Mouse (Mus musculus) urinary bladder, postnatal 10 days (tissue): ENCODE data around the gene Lrrfip1.

Experiments
- DNase-seq: peaks from one replicate; pipeline ENCODE4 v3.0.0; 2022; ENCODE audit warnings: low spot score

Gene Lrrfip1

DNA sequence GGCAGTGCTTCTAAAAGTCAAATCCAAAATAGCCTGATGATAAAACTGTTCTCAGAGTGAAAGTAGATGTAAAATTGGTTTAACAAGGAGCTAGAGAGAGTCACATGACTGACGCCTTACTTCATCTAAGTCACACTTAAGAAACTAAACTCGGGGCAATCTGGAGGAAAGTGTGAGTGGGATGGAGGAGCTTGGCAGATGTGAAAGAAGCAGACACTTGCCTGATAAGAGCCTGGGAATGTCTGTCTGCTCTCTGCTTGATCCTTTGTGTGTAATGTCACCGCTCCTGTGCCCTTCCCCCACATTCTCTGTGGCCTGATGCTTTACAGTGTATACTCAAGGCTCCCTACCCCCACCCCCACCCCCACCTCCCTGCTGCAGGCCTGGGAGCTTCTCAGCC is 87.8 kb downstream of the Lrrfip1 start:
- DNase-seq = no peak

DNA sequence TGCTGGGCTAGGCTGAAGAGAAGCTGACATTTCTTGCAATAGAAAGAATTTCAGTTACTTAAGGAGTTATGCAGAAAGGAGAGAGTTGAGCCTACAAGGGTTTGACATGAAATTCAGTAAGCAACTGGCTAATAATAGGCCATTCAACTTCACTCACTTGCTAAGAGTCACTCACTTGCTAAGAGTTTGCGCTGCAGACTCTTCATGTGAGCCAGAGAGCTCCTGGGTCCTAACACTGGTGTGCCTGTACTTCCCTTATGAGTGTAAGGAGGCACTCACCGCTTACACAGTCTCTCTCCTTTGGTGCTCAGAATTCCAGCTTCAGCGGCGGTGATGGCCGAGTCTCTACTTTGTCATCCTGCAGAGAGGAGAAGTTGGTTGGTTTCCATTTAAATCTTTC is 88.2 kb downstream of the Lrrfip1 start:
- no peak for DNase-seq

DNA sequence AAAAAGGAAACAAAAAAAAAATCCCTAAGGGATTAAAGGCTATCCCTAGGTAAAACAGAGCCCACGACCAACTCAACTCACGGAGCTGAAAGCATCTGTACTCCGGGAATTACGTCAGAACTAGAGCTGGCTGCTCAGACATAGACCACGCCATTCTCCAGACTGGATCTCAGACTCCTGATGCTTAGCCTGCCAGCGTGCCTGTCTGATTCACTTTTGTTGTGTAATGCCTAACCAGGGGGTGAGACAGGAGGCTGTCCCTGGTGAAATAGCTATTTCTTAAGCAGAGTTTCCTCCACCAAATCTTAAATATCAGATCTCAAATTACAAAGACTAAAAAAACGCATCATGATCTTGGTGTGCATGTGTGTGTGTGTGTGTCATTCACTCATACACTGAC is 89.5 kb downstream of the Lrrfip1 start:
- DNase-seq = no peak

DNA sequence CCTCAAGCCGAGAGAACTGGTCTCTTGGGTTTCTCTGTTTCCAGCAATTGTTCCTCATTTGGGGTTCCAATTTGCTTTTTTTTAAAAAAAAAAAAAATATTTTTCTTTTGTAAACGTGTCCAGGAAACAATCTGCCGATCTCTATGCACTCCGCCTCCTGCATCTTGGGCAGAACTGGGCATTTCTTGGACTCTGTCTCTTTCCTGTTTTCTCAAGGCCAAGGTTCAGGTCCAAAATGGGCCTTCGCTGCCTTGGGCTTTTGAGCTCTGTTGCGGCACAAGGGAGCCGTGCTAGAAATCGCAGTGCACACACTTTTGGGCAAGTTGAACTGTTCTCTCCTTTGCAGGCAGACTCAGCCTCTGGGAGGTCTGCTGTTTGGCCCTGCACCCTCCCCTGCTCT is 90.4 kb downstream of the Lrrfip1 start:
- DNase-seq = no peak

DNA sequence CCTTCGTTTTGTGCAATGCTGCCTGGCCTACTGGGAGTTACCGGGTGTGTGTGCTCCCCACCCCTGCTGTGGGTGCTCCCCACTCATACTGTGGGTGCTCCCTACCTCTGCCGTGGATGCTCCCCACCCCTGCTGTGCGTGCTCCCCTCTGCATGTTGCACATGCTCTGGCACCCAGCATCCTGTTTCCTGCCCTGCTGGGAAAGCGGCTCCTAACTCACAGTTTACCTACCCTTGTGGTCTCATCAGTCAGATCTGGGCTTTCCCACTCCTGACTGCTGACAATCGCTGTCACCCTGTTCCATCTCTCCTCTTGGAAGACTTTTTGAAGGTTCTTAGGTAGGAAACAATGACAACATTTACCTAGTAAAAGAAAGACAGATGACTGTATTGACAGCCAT is 91.9 kb downstream of the Lrrfip1 start:
- no peak for DNase-seq

DNA sequence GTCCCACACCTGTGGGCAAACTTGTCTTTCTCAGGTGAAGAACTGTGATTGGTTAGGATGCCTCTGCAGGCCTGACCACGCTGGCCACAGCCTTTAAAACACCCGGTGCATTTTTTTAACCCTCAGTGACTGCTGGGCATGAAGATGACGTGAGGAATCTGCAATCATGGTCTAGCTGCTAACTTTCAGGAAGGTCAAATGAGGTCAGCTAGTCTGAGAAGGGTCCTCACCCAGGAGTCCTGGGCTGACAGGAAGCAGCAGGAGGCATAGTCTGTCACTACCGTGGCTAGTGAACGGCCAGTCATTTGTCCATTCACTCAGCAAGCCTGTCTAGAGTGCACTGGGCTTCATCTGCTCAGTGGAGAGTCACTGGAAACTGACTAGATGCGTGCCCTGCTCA is 93.9 kb downstream of the Lrrfip1 start:
- DNase-seq = no peak

DNA sequence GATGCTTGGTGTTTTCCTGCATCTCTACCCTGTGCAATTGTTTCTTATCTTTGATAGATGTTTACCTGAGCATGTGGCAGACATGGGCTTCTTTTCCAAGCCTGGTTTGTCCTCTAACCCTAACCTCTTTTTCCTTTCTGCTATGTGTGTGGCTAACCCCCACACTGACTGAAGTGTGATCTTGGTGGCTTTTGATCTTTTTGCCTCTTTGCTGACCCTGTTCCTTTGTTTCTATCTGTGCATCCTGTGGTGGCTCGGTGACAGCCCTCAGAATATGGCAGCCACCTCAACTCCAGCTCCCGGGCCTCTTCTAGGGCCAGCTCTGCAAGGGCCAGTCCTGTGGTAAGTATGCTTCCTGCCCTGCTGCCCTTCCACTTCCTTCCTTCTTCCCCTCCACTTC is 94.8 kb downstream of the Lrrfip1 start:
- no peak for DNase-seq

DNA sequence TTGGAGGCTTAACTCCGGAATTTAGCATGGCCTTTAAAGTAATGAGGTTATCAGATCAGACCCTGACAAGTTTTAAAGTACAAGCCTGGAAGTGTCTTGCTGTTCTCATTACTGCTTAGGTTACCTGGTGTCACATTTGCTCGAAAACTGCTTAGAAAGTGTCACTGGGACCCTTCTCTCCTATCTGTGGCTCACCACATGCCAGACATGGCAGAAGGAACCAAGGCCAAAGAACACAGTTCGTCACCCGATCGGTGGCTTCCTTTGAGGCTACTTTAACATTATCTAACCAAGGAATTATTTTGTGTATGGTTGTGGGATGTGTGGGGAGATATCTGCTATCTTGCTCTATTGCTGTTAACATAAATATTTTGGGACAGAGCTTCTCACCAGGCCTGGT is 95.5 kb downstream of the Lrrfip1 start:
- no peak for DNase-seq

DNA sequence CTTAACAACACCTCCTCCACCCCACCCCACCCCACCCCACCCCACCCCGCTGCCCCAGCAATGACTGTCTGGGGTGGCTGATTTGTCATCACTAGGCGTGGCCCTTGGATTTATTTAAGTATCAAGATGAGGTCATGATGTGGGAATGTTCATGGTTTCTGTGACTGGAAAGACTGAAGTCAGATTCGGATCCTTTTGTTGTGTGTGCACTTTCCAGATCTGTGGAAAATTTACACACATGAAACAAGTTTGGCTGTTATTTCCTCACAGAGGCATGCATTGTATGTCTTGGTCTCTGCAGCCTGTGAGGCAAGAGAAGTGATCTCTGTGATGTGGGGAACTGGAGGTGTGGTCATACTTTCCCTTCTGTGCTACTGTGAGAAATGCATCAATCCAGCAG is 96.7 kb downstream of the Lrrfip1 start:
- DNase-seq = no peak

DNA sequence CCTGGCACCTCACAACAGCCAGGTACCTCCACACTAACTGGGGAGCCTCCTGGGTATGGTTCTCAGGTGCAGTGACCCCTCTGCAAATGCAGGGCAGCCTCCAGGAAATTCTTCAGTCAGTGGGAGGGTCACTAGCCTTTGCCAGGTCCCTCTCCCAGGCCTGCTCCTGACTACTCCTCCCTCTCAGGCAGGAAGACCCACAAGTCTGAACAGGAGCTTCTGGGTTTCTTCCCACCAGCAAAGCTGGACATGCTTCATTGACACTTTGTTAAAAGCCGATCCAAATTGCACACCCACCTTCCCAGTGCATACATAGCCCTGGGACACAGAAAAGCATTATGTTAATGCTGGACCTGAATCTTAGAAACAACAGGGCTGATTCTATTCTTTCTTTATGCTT is 97.3 kb downstream of the Lrrfip1 start:
- DNase-seq = no peak

DNA sequence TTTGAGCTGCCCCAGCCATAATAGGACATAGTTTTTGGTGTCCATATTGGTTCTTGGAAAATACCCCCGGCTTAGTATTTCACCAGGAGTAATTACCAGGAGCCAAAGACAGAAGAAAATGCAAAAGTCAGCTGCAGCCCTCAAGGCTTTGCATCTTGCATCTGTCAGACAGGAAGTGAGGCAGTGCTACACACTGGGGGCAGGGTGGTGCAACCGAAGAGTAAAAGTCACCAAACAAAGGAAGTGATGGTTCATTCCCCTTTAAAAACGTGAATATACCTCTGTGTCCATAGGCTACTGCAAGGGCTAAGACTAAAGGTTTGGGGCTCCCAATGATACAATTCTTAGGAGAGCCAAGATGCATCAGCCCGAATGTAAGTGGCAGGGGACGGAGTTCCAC is 98.0 kb downstream of the Lrrfip1 start:
- DNase-seq = no peak

DNA sequence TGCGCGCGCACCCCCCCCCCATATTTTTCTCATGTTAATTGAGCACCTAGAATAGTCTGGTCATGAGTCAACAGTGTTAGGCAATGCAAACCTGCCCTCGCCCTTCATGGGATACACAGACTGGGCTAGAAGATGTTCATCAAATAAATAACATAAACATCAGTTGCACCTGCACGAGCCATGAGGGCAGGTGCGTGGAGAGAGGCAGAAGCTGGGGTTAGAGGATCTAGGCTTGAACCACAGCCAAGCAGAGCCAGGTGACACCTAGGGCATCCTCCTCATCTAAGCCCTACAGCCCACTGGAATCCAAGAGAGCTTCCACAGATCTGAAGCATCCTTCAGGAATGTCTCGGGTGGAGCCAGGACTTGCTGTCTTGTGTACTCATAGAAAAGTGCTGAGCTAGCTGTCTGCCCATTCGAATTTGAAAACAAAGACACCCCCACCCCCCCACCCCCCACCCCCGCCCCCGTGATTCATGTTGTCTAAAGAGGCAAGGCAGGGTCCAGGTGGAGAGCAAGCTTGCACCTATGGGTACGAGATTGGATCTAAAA is 98.8 kb downstream of the Lrrfip1 start:
- no peak for DNase-seq

DNA sequence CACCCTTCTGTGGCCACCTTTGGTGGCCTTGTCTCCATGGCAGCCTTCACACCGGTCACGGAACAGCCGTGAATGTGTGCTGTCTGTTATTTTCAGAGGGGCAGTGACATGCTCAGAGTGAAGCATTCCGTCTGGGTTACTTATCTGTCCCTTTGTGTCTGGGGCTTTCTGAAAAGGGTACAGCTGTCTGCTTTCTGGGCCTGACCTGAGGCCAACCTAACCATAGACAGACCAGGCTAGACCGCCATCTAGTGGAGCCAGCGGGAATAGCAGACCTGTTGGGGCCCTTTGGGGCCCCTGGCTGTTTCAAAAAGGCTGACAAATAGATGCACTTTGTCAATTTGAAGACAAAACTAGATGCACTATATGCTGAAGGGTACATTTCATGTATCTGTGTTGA is 100.3 kb downstream of the Lrrfip1 start:
- DNase-seq = peak; percentile 36

DNA sequence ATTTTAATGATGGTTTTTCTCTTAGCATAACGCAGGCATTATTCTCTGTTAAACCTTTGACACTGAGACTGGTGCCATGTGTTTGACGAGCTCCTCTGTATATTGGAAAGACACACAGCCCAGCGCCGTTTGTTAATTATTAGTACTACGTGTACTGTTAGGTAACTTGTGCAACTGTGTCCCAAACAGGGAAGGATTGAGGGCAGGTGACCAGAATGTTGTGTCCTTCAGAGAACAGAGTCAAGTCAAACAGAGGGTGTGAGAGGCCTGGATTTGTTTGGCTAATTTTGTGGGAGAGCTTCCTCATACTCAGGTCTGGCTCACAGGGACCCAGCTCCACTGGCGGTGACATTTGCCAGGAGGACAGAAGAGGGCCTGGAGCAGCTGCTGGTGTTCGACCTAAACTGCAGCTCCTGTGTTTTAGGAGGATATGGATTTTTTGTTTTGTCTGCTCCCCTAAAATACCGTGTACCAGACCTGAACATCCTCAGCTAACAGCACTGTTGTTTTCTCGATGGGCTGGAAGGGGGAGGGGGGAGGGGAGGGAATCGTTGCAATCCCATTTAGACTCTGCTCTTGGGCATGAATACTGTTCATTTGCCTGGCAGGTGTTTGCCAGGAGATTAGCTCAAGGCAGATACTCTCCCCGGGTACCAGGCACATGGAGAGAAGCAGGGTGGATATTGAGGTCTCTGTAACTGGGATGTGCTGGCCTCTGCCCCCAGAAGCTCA is 103.3 kb downstream of the Lrrfip1 start:
- no peak for DNase-seq

DNA sequence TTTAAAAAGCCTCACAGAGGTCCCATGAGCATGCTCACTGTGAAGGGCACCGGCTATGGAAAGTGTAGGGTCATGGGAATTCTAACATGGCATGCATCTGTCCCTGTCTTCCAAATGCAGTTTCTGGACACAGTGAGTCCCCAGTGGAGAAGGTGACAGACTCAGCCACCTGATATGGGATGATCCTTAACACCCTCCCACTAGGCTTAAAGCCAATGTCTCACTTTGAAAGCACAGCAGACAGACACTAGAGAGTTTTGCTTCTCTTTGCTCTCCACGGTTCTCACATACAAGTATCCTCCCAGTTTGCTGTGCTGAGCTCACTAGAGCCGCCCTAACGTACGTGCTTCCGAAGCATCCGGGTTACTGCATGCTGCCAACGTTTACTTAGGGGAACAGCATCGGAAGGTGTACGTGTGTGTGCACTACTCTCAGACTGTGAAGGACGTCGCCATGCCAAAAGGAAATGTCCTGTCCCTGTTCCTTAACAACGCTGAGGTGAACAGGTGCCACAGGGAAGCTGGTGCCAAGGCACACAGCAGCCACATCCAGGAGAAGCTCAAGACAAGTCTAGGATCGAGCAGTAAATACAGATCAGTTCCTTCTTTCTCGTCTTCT is 104.9 kb downstream of the Lrrfip1 start:
- no peak for DNase-seq

DNA sequence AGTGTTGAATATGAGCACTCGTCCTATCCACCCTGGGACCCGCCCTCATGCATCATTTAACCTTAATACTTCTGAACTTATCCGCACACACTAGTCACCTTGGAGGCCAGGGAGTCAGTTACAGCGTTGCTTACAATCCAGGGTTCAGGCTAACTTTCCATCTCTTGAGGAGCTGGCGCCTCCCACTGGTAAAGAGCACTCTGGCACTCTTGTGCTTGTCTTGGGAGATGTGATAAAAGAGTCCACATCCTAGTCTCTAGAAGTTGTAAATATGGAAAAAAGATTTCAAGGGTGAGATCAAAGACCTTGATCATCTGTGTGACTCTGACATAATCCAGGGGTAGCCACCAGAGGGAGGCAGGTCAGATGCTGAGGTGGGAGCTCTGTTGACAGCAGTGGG is 109.0 kb downstream of the Lrrfip1 start:
- DNase-seq = no peak

DNA sequence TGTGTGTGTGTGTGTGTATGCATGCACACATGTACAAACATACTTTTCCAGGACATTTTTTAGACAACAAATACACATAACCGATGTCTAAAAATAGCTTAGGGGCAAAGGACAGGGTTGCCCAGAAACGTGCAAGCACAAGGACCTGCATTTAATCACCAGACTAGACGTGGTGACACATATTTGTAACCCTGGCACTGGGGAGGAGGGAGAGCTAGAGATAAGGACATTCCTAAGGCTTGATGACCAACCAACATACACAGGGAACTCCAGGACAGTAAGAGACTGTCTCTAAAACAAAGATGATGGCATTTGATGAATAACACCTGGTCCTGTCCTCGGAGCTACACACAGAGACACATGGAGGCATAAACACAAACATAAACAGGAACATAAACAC is 110.8 kb downstream of the Lrrfip1 start:
- no peak for DNase-seq

DNA sequence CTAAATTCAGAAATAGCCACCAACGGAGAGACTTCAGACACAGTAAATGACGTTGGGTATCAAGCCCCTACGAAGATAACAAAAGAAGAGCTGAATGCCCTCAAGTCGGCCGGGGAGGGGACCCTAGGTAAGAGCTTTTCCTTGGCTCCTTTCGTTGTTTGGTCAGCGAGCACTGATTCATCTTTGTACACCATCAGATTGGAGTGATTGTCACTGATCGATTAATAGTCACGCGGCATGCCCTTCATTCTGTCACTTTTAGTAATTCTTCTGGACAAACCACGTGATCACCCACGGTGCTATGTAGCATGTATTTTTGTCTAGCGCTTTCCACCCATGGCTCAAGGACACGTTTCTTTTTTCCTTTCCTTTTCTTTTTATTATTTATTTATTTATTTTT is 113.6 kb downstream of the Lrrfip1 start:
- DNase-seq = no peak

DNA sequence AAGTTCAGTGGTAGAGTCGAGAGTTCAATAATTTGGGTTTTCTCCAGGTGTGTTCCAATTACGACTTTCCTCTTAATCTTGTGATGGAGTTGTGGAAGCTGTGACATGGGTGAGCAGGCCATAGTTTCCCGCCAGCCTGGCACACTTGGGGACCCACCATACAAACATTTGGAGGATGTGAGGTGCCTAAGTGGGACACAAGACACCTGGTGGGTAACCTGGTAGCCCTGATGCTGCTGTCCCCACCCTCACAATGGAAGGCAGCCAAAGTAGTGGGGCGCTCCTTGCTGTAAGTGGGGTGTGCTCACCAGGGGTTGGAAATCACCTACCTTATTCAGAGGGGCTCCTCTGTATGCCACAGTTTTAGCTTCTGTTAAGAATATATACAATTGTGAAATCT is 114.1 kb downstream of the Lrrfip1 start:
- DNase-seq = no peak

DNA sequence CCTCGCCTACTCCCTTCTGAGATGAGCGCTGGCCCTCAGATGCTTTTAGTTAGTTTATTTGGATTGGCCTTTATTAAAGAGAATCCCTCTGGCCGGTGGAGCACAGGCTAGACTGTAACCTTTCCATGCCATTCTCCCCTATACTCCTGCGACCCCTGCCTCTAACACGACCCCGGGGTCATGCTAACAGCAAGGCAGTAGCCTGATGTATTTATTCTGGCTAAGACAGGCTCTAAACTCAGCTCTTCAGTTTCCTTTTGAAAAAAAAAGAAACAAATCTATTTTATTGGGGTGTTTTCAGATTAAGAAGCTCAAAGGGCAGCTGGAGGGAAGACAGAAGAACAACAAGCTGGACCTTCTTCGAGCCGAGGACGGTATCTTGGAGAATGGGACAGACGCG is 123.6 kb downstream of the Lrrfip1 start:
- DNase-seq = no peak

DNA sequence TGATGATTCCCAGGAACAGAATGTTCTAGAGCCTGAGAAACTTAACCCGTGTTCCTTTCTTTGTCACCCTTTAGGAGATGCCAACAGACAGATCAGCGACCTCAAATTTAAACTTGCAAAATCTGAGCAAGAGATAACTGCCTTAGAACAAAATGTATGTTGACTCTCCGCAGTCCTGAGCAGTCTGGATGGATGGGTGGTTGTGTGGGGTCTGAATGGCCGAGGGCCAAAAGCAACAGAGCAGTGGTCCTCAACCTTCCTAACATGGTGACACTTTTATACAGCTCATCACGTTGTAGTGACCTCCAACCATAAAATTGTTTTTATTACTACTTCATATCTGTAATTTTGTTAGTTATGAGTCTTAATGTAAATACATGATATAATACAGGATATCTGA is 124.5 kb downstream of the Lrrfip1 start:
- DNase-seq = no peak

DNA sequence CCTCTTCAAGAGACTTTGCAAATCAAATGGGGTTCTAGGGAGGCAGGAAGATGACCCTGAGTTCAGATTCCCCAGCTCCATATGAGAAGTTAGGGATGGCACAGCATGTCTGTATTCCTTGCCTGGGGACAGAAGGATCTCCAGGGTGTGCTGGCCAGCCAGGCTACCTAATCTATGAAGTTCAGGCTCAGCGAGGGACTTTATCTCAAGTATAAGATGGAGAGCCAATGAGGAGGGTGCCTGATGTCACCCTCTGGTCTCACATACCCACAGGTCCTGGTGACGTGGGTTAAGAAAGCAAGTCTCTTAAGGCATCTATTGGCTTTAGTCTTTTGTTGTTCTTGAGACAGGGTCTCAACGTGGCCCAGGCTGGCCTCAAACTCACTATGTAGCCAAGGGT is 124.9 kb downstream of the Lrrfip1 start:
- DNase-seq = no peak

DNA sequence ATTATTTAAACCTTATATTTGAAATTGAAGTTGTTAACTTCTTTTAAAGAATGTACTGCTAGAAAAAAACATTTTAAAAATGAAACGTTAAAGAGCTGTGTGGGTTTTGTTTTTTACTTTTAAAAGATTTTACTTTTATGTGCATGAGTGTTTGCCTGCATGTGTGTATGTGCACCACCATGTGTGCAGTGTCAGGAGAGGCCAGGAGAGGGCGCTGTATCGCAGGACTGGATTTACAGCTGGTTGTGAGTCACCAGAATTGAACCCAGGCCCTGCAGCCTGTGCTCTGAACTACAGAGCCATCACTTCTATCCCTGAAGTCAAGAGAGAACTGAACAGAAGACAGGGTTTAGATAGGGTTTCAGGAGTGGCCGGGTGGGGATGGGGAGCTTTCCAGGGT is 130.3 kb downstream of the Lrrfip1 start:
- DNase-seq = no peak

DNA sequence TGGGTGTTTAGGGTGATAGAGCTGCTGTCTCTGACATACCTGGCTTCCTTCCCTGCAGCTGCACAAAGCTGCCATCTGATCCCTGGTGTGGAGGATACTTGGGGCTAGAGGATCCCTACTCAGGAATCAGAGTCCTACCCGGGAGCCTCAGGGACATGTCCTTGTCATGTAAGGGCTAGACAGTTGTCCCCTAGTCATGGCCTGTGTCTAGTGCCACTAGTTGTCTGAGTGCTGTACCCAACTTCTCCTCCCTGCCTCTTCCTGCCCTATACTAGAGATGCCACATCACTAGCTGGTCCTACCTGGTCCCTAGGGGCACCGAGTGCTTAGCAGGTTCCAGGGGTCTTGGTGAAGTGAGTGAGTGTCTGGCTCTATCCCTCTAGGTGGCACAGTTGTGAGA is 138.5 kb downstream of the Lrrfip1 start:
- no peak for DNase-seq
